Mouse (Mus musculus): ENCODE measurements around the gene 9930021J03Rik.
A peak's percentile ranks its signal among the peaks of the same experiment; 100 is the strongest.

9930021J03Rik gene

DNA sequence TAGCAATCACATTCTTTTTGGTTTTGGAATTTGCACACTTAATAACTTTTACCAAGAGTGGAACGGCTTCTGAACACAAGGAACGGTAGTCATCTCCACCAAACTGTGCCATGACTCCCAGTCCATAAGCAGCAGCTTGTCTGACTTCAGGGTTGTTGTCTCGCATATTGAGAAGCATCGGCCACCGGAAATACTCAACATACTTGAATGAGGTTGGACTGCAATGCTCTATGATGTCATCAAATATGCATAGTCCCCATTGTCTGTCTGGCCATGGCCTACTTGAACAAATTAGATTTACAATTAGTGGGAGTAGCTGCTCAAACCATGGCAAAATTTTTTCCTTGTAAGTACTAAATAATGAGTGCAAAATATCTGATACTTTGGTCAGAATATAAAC is 4.2 kb upstream of the 9930021J03Rik start:
- no peak for DNase-seq (ENCODE audit: low spot score)

DNA sequence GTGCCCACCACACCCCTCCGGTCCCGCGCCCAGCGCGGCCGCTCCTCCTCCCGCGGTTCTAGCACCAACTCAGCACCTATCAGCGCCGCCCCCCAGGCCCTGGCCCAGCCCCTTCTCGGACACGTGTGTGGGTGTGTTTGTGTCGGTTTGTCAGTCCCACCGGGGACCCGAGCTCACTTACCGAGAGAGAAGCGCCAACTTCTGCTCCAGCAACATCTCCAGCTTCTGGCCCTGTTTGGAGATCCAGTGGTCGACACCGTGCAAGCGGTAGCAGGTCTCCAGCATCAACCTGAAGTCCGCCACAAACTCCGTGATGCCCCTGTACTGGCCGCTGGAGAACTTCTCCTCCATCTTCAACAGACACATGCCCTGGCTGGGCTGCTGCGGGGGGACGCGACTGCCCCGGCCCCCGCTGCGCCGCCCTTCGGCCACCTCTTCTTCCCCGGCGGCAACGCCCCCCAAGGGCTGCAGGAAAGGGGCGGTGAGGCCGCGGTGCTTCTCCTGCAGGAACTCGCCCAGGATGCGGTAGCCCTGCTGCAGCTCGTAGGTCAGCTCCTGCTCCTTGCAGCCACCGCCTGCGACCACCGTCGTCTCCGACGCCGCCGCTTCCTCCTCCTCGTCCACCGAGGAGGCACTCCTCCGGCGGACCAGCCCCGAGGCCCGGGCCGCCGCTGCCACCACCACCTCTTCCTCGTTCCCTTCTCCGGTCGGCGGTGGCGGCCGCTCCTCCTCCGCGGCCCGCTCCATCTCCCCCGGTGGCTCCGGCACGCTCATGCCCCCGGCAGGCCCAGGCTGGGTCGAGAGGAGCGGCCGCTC is 480 bp downstream of the 9930021J03Rik start:
- peak; percentile 79 for DNase-seq (ENCODE audit: low spot score)

DNA sequence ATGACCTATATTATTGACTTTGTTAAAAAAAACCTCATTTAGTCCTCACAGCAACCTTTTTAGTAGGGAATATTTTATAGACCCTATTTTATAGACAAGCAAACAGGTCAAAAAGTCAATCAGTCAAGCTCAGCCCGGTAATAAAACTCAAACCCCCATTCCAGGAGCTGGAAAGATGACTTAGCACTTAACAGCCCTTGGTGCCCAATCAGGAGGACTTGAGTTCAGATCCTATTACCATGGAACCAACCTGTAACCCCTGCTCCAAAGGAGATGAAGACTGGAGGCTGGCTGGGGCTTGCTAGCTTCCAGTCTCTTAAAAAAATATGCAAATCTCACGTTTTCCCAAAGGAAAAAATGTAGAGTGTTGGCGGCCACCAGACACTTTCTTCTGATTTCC is 1.8 kb downstream of the 9930021J03Rik start:
- DNase-seq (ENCODE audit: low spot score), result peak; percentile 5

DNA sequence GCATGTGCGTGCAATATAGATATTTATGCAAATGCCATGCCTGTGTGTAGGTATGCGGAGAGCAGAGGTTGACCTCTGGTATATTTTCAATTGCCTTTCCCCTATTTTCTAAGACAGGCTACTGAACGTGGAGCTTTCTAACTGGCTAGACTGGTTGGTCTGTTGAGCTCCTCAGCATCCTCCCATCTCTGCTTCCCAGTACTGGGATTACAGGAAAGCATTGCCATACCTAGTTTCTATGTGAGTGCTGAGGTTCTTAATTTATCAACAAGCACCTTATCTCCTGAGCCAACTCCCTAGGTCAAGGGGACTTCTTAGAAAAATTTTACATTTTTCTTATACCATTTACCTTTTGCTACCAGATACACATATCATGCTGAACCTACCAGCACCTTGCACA is 8.4 kb downstream of the 9930021J03Rik start:
- DNase-seq (ENCODE audit: low spot score), result no peak

DNA sequence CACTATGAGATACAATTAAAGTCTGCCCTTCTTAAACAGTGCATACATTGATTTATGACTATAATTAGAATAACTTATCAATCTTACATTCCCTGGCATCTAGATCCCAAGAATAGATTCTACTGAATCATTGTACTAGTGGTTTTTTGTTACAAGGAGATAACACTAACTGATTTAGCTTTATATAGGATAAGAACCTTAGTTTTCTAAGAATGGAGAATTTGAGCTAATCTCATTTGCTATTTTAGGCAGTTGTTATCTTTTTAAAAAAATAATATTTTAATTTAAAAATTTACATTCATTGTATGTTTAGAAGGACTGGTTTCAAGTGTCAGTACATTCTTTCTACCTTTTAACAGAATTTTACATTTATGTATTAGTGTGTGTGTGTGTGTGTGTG is 17.8 kb downstream of the 9930021J03Rik start:
- no peak for DNase-seq (ENCODE audit: low spot score)

DNA sequence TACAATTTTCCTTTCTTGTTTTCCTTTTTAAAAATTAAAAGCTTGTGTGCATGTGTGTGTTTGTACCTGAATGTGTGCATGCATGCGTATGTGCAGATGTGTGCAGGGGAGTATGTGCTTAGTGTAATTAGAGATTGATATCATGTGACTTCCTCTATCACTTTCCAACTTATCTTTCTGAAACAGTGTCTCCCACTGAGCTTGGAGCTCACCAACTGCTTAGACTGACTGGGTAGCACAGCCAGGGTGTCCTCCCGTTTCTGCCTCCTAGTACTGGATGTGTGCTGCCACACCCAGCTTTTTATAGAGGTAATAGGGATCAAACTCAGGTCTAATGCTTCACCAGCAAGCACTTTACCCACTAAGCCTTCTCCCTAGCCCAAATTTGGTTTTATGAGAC is 22.9 kb downstream of the 9930021J03Rik start:
- no peak for DNase-seq (ENCODE audit: low spot score)

DNA sequence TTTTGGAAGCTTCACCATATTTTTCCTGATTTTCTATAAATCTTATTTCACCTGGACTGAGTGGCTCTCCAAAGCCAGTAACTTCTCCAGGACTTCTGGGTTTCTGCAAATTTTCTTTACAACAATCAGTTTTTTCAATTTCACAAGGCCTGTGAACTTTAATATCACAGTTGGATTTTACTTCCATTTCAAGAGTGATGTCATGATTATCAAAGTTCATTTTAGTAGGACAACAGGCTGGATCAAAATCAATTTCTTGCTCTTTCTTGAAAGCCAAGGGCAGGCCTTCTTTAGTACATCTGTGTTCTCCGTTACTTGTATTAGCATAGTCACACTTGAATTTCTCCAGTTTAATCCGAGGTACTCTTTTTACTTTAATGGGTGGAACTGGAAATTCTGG is 51.9 kb downstream of the 9930021J03Rik start:
- no peak for DNase-seq (ENCODE audit: low spot score)

DNA sequence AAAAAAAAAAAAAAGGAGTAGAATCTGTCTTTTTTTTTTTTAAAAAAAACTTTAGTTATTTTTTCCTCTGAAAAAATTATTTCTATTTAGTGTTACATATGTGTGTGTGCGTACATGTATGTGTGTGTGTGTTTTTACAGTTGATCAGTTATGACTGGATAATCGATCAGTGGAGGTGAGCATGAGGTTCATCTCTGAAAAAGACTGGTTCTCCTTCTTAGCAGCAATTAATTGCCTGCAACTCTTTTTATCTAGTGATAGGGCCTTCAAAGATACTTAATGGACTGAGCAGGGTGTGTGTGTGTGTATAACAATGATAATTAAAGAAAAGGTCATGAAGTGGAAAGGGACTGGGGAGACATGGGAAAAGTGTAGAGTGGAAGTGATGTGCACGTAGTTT is 54.8 kb downstream of the 9930021J03Rik start:
- no peak for DNase-seq (ENCODE audit: low spot score)

DNA sequence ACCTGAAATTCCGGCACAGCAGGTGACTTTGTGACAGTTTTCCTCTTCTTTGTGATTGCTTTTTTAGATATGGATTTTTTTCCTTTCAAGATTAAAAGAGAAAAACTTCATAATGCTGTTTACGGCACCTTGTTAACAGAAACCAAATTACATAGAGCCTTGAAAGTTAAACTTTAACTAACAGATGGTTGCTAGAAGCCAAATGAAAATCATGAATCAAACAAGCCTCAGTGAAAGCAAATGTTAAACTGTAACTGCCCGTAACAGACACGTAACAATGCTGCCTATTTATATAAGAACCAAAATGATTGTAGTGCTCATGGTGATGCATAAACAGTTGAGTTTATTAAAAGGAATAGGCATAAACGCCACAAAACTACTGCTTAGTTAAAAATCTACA is 62.3 kb downstream of the 9930021J03Rik start:
- no peak for DNase-seq (ENCODE audit: low spot score)

DNA sequence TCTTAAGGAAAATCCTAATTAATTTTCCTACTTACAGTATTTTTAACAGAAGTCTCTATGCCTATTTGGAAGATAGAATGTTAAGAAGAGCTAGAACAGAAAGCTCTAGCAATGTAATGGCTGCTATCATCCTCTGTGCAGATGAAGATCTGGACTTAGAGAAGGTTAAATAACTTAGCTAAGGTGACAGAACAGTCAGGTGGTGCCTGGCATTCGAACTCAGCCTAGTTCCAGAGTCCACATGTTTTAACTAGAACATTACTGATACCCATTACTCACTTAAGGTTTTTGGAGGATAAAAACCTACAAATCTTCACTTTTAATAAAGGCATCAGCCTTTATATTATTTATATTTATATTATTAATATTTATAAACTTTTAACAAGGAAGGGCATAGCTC is 65.1 kb downstream of the 9930021J03Rik start:
- DNase-seq (ENCODE audit: low spot score), result no peak

DNA sequence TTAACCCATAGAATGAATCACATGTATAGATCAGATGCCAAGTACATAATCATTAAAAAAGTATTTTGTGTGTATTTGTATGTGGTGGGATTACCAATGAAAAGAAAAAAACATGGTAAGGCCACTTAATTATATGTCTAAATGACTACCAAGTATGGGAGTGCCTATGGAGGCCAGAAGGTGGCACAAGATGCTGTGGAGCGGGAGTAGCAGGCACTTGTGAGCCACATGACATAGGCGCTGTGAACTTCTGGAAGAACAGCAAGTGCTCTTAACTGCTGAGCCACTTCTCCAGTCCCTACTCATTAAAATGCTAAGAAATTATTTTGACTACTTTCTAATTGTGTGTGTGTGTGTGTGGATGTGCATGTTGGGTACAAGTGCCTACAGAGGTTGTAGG is 66.2 kb downstream of the 9930021J03Rik start:
- peak; percentile 6 for DNase-seq (ENCODE audit: low spot score)

DNA sequence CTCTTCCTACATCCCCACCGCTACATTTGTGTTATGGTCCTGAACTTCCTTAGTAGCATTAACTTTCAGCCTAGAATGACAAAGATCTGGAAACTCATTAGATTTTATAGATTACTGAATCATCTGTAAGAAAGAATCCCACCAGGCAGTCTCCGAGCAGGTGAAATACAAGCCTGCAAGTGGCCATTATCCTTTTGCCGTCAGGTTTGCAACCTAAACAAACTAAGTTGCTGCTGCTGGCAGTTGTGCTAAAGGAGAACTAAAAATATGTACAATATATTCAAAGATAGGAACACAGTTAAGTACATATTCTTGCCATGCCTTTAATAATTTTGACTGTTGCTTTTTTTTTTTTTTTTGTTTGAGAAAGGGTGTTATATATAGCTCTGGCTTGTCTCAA is 70.4 kb downstream of the 9930021J03Rik start:
- DNase-seq (ENCODE audit: low spot score), result no peak

DNA sequence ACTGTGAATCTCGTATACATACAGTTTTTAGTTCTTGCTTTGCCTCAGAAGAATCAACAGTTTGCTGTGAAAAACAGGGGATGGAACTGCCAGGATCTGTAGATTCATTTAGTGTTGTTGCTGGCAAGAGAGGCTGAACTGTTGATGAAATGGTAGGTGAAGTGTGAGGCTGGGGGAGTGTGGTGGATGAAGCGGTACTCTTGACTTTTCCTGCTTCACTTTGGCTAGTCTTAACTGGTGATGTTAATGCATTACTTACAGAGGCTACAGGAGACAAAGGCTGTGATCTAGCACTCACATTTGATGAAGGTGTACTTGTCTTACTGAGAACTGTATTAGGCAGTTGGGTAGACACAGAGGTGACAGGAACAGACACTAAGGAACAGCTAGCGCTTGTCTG is 87.3 kb downstream of the 9930021J03Rik start:
- DNase-seq (ENCODE audit: low spot score), result no peak

DNA sequence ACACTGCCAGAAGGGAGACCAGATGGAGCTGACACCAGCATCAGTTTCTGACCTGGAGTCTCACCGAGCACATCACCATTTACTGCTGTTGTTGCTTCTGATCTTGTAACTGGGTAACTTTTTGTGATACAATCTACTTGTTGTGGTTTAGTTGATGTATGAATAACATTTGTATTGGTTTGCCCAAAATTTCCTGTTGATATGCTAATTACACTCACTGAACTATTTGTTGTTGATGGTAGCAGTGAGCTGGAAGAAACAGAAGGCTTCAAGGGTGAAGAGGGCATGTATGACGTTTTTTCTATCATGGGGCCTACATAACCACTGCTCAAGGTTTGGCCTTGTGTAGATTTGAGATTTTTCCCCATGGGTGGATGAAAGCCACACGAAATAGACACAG is 87.9 kb downstream of the 9930021J03Rik start:
- no peak for DNase-seq (ENCODE audit: low spot score)

DNA sequence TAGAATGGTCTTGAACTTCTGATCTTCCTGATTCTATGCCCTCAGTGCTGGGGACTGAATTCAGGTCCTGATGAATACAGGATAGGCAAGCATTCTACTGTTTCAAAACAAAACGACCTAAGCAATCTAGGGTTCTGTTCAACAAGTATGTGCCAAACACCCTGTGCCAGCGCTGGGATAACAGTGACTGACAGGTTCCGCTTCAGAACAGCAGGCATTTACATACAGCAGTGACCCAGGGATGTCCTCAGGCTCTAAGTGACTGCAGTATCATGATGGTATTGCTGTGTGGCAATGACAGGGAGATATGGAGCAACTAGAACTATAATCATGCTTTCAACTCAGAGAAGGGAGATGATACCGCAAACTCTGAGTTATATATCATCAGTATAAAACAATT is 92.3 kb downstream of the 9930021J03Rik start:
- no peak for DNase-seq (ENCODE audit: low spot score)

DNA sequence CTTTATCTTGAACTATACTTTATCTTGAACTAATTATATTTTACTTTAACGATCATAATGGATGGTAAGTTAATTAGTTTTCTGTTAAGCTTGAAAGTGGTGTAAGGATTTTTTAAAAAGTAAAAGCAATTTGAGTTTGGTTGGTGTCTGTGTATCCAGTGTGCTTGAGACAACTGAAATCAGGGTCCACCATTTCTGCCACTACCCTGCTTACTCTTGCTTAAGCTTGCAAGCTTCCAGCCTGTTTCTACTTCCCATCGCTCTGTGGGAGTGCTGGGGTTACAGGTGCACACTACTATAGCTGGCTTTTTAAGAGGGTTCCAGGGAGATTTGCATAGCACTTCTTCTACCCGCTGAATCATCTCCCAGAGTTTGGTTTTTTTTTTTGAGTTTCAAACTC is 96.3 kb downstream of the 9930021J03Rik start:
- DNase-seq (ENCODE audit: low spot score), result no peak

DNA sequence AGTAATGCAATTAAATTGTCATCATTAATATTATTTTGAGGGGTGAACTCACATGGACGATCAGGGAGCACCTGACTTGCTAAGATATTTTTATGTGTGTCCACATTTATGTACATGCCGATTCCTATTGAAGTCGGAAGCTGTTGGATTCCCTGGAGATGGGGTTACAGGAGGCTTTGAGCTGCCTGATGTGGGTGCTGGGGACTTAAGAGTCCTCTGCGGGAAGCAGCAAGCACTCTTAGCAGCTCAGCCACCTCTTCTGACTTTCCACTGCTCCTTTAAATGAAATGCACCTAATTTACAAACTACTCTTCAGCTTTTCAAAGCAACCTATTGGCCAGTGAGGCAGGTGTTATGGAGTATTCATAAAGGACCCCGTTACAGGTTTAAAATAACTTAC is 97.3 kb downstream of the 9930021J03Rik start:
- no peak for DNase-seq (ENCODE audit: low spot score)

DNA sequence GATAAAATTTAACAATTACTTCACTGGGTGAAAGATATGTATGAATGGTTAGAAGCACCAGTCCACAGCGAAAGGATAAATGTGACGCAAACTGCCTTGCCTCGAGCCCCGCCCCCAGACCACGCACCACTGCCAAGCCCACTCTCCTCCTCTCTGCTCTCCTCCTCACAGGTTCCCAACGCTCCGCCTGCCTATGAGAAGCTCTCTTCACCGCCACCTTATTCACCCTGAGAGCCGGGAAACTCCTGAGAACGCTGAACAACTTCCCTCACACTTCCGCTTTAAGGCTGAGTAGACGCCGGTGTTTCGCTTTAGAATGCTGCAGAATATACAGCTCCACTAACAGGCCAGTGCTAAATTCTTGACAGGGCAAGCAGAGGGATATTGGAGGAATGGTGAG is 97.8 kb downstream of the 9930021J03Rik start:
- DNase-seq (ENCODE audit: low spot score), result no peak

DNA sequence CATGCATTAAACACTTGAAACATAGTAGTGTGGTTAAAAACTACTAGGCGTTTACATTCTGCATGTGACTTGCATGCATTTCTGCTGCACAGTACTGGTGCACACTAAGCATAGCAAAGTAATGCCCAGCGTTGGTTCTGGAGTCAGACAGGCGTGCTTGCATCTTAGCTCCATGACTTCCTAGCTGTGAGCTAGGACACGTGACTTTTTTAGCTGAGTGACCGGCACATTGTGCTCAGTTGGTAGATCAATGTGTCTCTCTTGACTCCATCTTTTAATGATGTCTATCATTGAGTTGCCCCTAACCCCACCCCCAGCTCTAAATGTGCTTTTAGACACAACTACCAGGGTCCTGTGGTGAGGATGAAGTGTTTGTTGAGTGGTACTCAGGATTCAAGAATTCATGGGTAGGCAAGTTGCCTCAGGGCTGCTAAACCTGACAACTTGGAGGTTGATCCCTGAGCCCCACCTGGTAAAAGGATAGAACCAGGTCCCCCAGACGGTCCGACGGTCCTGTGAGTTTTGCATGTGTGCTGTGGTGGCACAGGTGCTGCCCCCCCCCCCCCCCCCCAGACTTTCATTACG is 98.4 kb downstream of the 9930021J03Rik start:
- no peak for DNase-seq (ENCODE audit: low spot score)

DNA sequence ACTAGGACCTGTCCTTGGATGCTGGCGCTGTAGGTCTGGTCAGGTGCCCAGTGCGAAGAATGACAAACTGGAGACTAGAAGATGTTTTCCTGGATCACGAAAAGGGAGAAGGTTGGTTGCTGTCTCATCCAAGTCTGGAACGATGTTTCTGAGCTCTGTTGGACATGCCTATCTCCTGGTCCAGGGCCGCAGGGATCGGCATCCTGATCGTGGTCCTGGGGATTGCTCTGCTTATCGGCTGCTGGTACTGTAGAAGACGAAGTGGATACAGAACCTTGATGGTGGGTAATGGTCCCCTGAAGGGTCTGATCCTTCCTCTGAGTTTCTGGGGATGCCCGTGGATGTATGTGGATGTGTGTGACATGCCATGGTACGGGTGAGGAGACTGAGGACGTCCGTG is 101.4 kb downstream of the 9930021J03Rik start:
- DNase-seq (ENCODE audit: low spot score), result no peak

DNA sequence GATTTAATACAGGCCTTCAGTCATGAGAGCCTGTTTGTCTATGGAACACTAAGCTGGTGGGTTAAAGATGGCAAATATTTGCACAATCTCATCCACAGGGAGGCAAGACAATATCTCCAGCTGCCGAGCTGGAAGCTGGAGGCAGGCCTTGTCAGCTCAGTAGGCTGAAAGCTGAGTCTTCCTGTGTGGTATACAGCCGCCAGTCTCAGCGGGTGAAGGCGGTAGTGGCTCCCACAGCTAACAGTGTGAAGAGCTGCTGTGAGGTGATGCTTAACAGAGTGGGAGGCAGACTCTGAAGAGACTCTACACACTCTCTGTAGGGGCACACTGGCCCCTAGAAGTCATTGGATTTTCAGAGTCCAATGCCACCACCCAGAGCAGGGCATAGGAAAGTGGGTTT is 104.1 kb downstream of the 9930021J03Rik start:
- DNase-seq (ENCODE audit: low spot score), result no peak

DNA sequence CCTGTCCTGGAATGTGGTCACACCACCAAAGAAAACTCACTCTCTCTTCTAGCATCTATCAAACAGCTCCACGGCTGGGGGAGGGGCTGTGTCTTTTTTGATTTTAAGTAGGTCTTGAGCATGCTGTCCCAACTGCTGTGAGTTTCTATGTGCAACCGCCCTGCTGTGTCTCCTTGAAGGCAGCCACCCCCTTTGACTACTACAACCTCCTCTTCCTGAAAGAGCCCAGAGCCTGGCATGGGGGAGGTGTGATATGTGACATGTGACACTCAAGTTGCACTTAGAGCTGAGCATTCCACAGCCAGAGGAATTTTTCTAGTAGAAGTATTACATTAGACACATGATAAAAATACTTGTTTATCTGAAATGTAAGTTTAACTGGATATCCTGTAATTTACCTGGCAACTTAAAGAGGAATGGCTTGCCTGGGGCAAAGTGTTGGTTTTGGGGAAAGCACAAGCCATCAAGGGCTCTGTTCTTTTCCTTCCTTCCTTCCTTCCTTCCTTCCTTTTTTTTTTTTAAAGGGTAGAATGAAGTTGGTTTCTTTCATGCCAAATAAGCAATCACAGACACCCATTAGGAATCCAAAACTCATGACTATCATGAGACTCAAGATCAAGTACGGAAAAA is 108.4 kb downstream of the 9930021J03Rik start, which contains the start of gene Mlana:
Gene Mlana, plus strand, starts transcription at position 580 of the 630 bp plus-strand sequence.
- DNase-seq (ENCODE audit: low spot score), result peak; percentile 14

DNA sequence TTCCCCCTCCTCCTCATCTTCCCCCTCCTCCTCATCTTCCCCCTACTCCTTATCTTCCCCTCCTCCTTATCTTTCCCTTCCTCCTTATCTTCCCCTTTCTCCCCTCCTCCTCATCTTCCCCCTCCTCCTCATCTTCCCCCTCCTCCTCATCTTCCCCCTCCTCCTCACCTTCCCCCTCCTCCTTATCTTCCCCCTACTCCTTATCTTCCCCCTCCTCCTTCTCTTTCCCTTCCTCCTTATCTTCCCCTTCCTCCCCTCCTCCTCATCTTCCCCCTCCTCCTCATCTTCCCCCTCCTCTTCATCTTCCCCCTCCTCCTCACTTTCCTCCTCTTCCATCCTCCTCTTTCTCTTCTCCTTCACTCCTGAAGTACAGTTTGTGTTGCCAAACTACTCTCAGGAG is 108.9 kb downstream of the 9930021J03Rik start:
- no peak for DNase-seq (ENCODE audit: low spot score)
